Mouse (Mus musculus) bone marrow, adult 2 months (tissue): ENCODE results near the gene Wasl. TPM values are rescaled to one million over a fixed set of nuclear protein-coding genes. Genes with fewer than 3 reads are reported as not detected.

Experiments
- H3K27ac ChIP-seq: fragments of 200-500 bp; 2 replicates; pipeline ENCODE4 v1.5.1; 2012; ENCODE audit warnings: low read depth, mild to moderate bottlenecking, control low read depth, inconsistent platforms, low read length; ENCODE audit not compliant: control insufficient read depth, poor library complexity, insufficient read depth
- H3K4me1 ChIP-seq: fragments of 200-500 bp; 2 replicates; pipeline ENCODE4 v1.6.1; 2011; ENCODE audit warnings: low read length; ENCODE audit not compliant: control insufficient read depth, insufficient read depth
- H3K4me3 ChIP-seq: fragments of 200-500 bp; replicated peaks from 2 replicates; pipeline ENCODE3; 2011; ENCODE audit warnings: mild to moderate bottlenecking, low read depth, low read length, control low read depth; ENCODE audit not compliant: control insufficient read depth
- CTCF ChIP-seq: fragments of 200-500 bp; IDR thresholded peaks from 2 replicates; pipeline ENCODE4 v1.5.1; 2011; ENCODE audit warnings: low read length, control low read depth; ENCODE audit not compliant: control insufficient read depth, insufficient read depth
- POLR2A ChIP-seq: fragments of 200-500 bp; IDR thresholded peaks from 2 replicates; pipeline ENCODE4 v1.6.1; 2011; ENCODE audit warnings: low read depth, mild to moderate bottlenecking, control low read depth, low read length, borderline replicate concordance; ENCODE audit not compliant: control insufficient read depth
- WGBS: fragments of 180-500 bp; shearing (Covaris S2); methylation state at CpG from one replicate; pipeline ENCODE4 v1.1.7; 2018; 5-methylcytosine and 5-hydroxymethylcytosine counted together
- polyA plus RNA-seq: library from polyadenylated mRNA; stranded (reverse); fragments of >200 nt; gene quantifications from 2 replicates; pipeline ENCODE4 v1.2.4, GENCODE M21; 2011; ENCODE audit warnings: low replicate concordance; ENCODE audit not compliant: missing spikeins, insufficient read depth, insufficient read length

The Wasl gene
- polyA plus RNA-seq, 1 experiment: 14.5 TPM

- 86% methylated on average over 4 of the region's 4 CpGs for WGBS
Observed at GRCm38 (mm10) chr6:24616746-24617145, 48.1 kb downstream of the Wasl start.

GRCm38 (mm10) chr6:24613918-24614317, 50.9 kb downstream of the Wasl start:
- TF ChIP-seq CTCF (no peak), POLR2A (no peak)
- Histone ChIP-seq H3K27ac (no peak overlapping the region), H3K4me1 (no peaks in the 10 kb centered on the region), H3K4me3 (no peak overlapping the region)
- WGBS: 93% methylated on average over 4 of the region's 4 CpGs

More at GRCm38 (mm10) chr6:24616746-24617145, 48.1 kb downstream of the Wasl start:
- Histone ChIP-seq H3K27ac (no peak overlapping the region), H3K4me3 (no peak overlapping the region), H3K4me1 (no peaks in the 10 kb centered on the region)
- TF ChIP-seq POLR2A (no peak), CTCF (no peak)

- no peak overlapping the region for H3K27ac ChIP-seq
- 89% methylated on average over 6 of the region's 6 CpGs for WGBS
- H3K4me1 ChIP-seq: no peaks in the 10 kb centered on the region
- no peak for TF ChIP-seq POLR2A
- TF ChIP-seq CTCF: no peak
- H3K4me3 ChIP-seq: no peak overlapping the region
Observed at GRCm38 (mm10) chr6:24613346-24613745, 51.5 kb downstream of the Wasl start.

GRCm38 (mm10) chr6:24612074-24612755, 52.6 kb downstream of the Wasl start:
- 87% methylated on average over 7 of the region's 7 CpGs for WGBS
- Histone ChIP-seq H3K4me1 (no peaks in the 10 kb centered on the region), H3K27ac (no peak overlapping the region), H3K4me3 (no peak overlapping the region)
- TF ChIP-seq POLR2A (no peak), CTCF (no peak)

- TF ChIP-seq CTCF (no peak), POLR2A (no peak)
- no peaks in the 10 kb centered on the region for H3K4me1 ChIP-seq
- H3K27ac ChIP-seq: no peak overlapping the region
- 52% methylated on average over 4 of the region's 4 CpGs for WGBS
- no peak overlapping the region for H3K4me3 ChIP-seq
Observed at GRCm38 (mm10) chr6:24610358-24610757, 54.5 kb downstream of the Wasl start.

- no peaks in the 10 kb centered on the region for H3K4me1 ChIP-seq
Observed at GRCm38 (mm10) chr6:24609531-24609930, 55.3 kb downstream of the Wasl start.

GRCm38 (mm10) chr6:24608682-24609081, 56.1 kb downstream of the Wasl start:
- 75% methylated on average over 3 of the region's 3 CpGs for WGBS
- H3K4me3 ChIP-seq: no peak overlapping the region
- TF ChIP-seq POLR2A (no peak), CTCF (no peak)

More at GRCm38 (mm10) chr6:24609531-24609930, 55.3 kb downstream of the Wasl start:
- 69% methylated on average over 4 of the region's 4 CpGs for WGBS
- no peak for TF ChIP-seq CTCF
- no peak for TF ChIP-seq POLR2A
- Histone ChIP-seq H3K27ac (no peak overlapping the region), H3K4me3 (no peak overlapping the region)

GRCm38 (mm10) chr6:24608129-24608528, 56.7 kb downstream of the Wasl start:
- TF ChIP-seq POLR2A (no peak), CTCF (no peak)
- no peak overlapping the region for H3K27ac ChIP-seq
- H3K4me3 ChIP-seq: no peak overlapping the region
- 92% methylated on average over 4 of the region's 4 CpGs for WGBS
- H3K4me1 ChIP-seq: no peaks in the 10 kb centered on the region

More at GRCm38 (mm10) chr6:24608682-24609081, 56.1 kb downstream of the Wasl start:
- H3K27ac ChIP-seq: no peak overlapping the region
- H3K4me1 ChIP-seq: no peaks in the 10 kb centered on the region
